Mouse (Mus musculus): ENCODE results near the gene Atp11a.

Atp11a gene

GRCm38 (mm10) chr8:12905599-12906321 is 148.9 kb downstream of the Atp11a start:
- DNase-seq (ENCODE audit: inconsistent ontology term): peak; percentile 47

GRCm38 (mm10) chr8:12906597-12906996 is 149.8 kb downstream of the Atp11a start:
- no peak for DNase-seq (ENCODE audit: inconsistent ontology term)

GRCm38 (mm10) chr8:12907730-12908129 is 150.9 kb downstream of the Atp11a start:
- DNase-seq (ENCODE audit: inconsistent ontology term): no peak

- no peak for DNase-seq (ENCODE audit: inconsistent ontology term)
Measured at GRCm38 (mm10) chr8:12912011-12912410, 155.2 kb downstream of the Atp11a start.

GRCm38 (mm10) chr8:12915187-12916006 is 158.6 kb downstream of the Atp11a start:
- no peak for DNase-seq (ENCODE audit: inconsistent ontology term)

- DNase-seq (ENCODE audit: inconsistent ontology term): no peak
Measured at GRCm38 (mm10) chr8:12916156-12916900, 159.5 kb downstream of the Atp11a start.

- no peak for DNase-seq (ENCODE audit: inconsistent ontology term)
Measured at GRCm38 (mm10) chr8:12917029-12917428, 160.2 kb downstream of the Atp11a start.

- DNase-seq (ENCODE audit: inconsistent ontology term): no peak
Measured at GRCm38 (mm10) chr8:12917831-12918230, 161.0 kb downstream of the Atp11a start.

Measured in Muller cell, postnatal 12 days (primary cell).